Mouse (Mus musculus) WW6 (cell line): ENCODE measurements around the gene Lrrc47.
A peak's percentile ranks its signal among the peaks of the same experiment; 100 is the strongest.

Source experiments
- DNase-seq: peaks from one replicate; pipeline ENCODE4 v3.0.0-alpha.2; 2013; ENCODE audit warnings: low read depth, low spot score

Lrrc47 gene

GRCm38 (mm10) chr4:154011646-154012089 is at the start of gene Lrrc47:
Gene Lrrc47 (plus strand): TSS chr4:154011731.
- peak; percentile 53 for DNase-seq

GRCm38 (mm10) chr4:153962631-153963030 is 48.9 kb upstream of the Lrrc47 start:
- DNase-seq, result no peak

DNA sequence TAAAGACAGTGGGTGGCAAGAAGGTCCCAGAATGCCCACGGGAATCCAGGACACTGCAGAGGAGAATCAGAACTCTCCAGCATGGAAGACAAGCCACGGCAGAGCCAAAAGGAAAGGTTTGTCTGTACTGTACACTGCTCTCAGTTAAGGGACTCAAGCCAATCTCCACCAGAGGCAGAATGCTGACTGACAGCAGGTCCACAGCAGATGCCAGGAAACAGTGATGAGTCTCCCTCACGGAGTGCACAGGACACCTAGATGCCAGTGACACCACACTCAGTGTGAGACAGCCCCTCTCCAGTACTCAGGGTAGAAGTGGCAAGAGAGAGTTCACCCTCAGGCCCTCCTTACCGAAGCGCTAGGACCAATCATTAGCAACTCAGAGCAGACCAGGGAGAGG is 44.9 kb upstream of the Lrrc47 start:
- no peak for DNase-seq

GRCm38 (mm10) chr4:153967556-153967955 is 44.0 kb upstream of the Lrrc47 start:
- no peak for DNase-seq

DNA sequence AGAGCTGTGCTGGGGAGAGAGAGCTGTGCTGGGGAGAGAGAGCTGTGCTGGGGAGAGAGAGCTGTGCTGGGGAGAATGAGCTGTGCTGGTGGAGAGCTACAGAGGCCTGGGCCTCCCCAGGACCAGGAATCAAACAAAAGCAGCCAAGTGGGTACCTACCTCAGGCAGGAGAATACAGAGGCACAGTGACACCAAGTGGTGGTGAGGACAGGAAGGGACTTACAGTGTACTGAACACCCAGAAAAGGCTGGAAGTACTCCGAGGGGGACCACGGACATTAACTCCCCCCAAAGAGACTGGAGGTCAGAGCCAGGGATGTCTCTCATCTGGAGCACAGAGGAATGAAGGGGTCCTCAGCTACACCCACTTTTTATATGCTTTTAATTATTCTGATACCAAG is 43.5 kb upstream of the Lrrc47 start:
- no peak for DNase-seq

DNA sequence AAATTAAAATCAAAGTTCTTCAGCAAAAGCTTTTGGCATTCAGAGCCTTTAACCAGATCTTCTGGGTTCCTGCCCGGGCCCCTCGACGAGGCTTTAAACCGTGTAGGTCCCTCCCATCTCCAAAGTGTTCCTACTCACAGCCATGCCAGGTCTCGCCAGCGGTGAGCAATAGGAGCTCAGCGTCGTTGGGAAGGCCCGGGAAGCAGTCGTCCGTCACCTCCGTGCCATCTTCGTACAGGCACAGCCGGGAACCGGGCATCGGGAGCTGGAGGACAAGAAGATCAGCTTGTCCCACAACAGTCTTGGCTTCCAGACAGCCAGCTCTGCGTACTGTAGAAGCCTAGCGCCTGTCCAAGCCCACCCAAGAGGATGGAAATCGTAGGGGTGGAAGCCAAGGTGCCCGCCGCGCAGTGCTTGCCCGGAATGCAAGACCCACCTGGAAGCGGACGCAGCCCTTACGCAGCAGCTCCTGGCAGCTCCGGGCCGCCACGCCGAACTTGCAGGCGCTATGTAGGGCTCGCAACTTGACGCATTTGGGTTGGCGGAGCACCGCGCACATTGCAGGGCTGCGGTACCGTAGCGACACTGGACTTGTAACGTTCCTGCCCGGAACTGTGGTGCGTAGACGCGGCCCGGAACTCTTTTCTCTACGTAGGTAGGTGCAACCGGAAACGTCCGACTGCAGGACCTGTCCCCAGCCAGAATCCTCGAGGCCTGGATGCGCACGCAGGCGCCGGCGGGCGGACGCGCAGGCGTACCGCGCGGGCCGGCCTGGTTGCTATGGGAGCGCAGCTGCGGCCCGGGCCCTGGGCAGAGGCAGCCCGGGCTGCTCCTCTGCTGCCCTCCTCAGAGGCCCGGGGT is 36.9 kb upstream of the Lrrc47 start, which contains the start of the genes Dffb and Cep104:
Dffb (minus strand) TSS at position 696 of the 861 bp plus-strand sequence.
Cep104 (plus strand) TSS at position 764 of the 861 bp plus-strand sequence.
- DNase-seq, result peak; percentile 79

- DNase-seq, result no peak
Measured at GRCm38 (mm10) chr4:153975292-153975662, 36.3 kb upstream of the Lrrc47 start.

DNA sequence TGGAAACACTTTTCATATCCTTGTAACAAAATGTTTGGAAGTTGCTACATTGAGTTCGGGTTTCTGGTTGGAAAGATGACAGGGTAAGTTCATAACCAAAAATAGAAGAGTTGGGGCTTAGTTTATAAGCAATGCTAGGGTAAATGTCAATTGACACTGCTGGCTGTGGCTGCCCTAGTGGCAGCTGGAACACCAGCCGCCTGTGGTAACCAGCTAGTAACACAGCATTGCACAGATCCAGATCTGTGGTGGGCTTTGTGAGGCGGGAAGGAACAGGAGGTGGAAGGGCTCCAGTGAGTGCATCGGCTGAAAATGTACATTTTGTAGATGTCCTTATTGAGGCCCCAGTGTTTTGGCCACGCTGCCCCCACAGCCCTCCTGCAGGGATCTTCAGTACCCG is 35.8 kb upstream of the Lrrc47 start:
- no peak for DNase-seq

DNA sequence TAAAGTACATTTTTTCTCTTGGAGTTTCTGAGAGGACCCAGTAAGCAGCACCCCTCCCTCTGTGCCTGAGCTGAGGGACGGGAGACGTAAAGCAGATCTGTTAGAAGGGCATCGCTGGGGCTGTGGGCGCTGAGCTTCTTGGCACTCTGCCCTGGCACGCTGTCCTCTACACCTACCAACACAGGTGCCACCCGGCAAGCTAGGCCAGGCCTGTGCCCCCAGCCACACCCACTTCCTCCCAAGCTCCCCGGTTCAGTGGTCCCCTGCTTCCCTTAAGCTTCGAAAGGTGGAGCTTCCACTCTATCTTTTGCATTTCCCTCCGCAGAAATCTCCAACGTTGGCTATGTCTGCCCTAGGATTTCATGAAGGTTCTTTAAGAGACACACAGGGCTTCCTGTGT is 32.3 kb upstream of the Lrrc47 start:
- DNase-seq, result no peak

DNA sequence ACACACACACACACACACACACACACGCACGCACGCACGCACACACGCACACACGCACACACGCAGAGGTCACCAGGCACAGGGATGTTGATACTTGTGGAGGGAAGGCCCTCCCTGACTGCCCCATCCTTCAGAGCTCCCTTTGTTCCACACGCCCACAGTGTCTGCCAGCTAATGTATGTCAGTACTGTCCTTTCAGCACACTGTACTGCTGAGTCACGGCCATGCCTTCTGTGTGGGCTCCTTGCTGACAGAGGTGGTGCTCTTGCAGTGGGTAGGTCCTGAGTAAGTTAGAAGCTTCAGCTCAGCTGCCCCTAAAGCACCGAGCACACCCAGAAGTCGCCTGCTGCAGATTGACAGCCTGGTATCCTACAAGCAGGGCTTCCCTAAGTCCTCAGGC is 31.1 kb upstream of the Lrrc47 start:
- DNase-seq, result no peak

DNA sequence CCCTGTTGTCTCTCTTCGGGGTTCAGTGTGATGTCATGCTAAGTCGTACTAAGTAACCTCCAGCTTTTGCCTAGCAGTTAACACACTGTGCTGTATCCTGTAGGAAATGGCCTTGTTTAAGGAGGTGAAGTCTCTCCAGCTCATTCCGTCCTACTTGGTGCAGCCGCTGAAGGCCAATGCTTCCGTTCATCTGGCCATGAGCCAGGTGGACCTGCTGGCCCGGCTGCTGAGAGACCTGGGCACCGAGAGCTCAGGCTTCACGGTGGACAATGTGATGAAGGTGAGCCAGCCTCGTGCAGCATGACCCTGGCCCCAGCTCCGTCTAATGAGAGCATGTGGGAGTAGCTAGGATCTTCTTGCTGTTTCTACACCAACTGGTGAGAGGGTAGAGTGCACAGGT is 18.8 kb upstream of the Lrrc47 start:
- no peak for DNase-seq

GRCm38 (mm10) chr4:153993505-153993904 is 18.0 kb upstream of the Lrrc47 start:
- no peak for DNase-seq

DNA sequence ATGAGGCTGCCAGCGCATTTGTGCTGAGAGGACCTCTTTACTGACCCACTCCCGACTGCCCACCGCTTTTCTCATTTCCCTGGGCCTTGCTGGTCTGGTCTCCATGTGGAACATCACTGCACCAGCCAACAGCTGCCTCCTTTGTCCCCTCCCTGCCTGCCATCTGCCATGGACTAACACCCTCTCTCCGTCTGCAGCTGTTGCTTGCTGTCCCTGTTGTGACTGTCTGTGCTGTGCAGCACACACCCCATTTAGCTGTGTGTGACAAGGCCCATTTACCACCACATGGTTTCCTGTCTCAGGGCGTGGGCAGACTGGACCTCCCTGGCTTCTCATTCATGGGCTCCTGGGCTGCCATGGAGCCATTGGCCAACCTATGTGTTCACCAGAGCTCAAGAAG is 6.0 kb upstream of the Lrrc47 start:
- DNase-seq, result no peak

DNA sequence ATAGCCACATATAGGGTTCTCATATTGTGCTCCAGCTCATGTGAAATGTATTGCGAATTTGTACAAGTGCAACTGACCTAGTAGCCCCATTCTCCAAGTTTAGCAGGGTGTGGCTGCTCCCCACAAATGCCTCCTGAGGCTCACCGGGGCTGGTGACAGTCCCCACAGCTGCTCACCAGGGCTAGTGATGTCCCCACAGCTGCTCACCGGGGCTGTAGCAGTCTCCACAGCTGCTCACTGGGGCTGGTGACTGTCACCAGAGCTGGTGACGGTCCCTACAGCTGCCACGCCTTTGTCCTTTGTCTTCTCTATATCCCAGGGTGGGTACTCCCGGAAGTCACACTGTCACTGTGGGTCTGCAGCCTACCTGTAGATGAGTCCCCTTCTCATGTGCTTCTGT is 5.3 kb upstream of the Lrrc47 start:
- DNase-seq, result no peak

- no peak for DNase-seq
Measured at GRCm38 (mm10) chr4:154007759-154008158, 3.8 kb upstream of the Lrrc47 start.

DNA sequence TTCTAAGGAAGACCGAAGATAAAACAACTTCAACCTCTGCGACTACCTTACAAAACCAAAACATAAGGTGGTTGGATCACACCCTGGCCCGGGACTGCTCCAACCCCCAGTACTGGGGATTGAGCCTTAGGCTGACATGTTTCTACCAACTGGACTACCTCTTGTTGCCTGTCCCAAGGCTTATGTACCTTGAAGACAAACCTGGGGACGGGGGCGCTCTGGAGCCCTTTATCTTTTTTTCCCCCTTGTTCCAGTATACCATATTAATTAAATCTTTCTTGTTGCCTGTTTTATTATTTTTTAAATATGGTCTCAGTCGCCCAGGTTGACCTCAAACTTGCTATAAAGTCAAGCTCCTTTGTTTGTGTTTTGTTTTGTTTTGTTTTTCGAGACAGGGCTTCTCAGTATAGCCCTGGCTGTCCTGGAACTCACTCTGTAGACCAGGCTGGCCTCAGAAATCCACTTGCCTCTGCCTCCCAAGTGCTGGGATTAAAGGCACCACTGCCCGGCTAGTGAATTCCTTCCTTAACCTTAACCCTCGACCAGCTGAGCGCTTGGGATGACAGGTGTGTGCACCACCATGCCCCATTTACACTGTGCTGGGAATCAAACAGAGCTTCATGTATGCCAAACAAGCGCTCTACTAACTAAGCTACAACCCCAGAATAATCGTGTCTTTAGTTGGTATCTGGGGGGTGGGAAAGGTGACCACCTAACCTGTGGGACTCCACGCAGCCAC is 455 bp upstream of the Lrrc47 start:
- no peak for DNase-seq

- no peak for DNase-seq
Measured at GRCm38 (mm10) chr4:154012132-154012882, 776 bp downstream of the Lrrc47 start.

DNA sequence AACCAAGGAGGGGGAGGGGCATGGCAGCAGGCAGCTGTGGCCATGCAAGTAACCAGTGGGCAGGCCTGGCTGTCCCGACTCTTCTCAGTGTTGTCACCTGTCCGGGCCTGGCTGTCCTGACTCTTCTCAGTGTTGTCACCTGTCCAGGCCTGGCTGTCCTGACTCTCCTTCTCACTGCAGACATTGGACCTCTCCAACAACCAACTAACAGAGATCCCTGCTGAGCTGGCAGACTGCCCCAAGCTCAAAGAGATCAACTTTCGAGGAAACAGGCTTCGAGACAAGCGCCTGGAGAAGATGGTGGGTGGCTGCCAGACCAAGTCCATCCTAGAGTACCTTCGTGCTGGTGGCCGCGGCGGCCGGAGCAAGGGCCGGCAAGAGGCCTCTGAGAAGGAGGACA is 3.9 kb downstream of the Lrrc47 start:
- no peak for DNase-seq

- DNase-seq, result no peak
Measured at GRCm38 (mm10) chr4:154019571-154019970, 8.0 kb downstream of the Lrrc47 start.

- DNase-seq, result no peak
Measured at GRCm38 (mm10) chr4:154021432-154021831, 9.9 kb downstream of the Lrrc47 start.

DNA sequence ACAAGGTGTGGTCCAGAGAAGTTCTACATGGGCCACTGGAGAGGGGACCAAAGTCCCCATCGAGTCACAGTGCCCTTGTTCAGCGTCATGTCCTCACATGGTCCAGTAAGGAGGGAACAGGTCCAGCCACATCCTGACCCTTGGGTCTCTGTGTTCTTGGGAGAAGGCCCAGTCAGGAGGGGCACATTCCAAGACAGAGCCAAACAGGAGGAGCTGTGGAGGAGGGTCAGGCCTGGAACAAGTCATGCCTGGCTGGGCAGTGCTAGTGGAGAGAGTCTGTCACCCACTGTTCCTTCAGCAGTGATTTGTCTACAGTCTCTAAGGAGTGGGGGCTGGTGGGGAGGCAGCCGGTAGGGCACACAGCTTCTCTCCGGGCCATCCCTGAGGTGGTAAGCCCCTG is 10.9 kb downstream of the Lrrc47 start:
- no peak for DNase-seq

DNA sequence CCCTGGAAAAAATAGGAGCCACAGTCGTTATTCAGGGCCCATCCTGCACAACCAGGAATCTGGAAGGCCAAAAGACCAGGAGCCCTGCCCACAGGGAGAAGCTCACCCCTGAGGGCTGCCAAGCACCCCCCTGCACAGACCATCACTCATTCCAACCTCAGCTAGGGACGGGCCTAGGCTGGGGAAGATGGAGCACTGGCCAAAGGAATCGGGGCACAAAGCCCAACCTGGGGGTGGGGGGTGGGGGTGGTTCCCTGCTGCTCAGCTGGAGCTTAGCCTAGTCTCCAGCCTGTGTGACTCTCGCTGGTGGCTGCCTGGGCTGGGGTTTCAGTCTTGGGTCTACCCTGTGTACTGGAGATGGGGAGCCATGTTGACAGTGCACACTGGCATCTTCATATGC is 11.3 kb downstream of the Lrrc47 start:
- DNase-seq, result no peak
